Mouse (Mus musculus) lung, postnatal 0 days (tissue): ENCODE results near the gene Msantd2. TPM values are rescaled to one million over a fixed set of nuclear protein-coding genes. Genes with fewer than 3 reads are reported as not detected.

Source experiments
- ATAC-seq: fragments of 200-750 bp; cut with Nextera tagmentation; 2 replicates; pipeline ENCODE4 v1.8.0; 2017; ENCODE audit warnings: moderate library complexity
- DNase-seq: peaks from one replicate; pipeline ENCODE4 v3.0.0-alpha.2; 2016; ENCODE audit warnings: low spot score
- H3K27ac ChIP-seq: fragments of 300-500 bp; sonication (generic); 2 replicates; pipeline ENCODE4 v1.5.1; 2014; ENCODE audit warnings: antibody characterized with exemption, mild to moderate bottlenecking, low read length, mixed read lengths
- H3K27me3 ChIP-seq: fragments of 300-500 bp; sonication (generic); replicated peaks from 2 replicates; pipeline ENCODE4 v1.6.1; 2014; ENCODE audit warnings: low read length, mixed read lengths; ENCODE audit not compliant: insufficient read depth
- H3K36me3 ChIP-seq: fragments of 300-500 bp; sonication (generic); 2 replicates; pipeline ENCODE4 v1.6.1; 2014; ENCODE audit warnings: low read length, mixed read lengths; ENCODE audit not compliant: insufficient read depth
- H3K4me1 ChIP-seq: fragments of 300-500 bp; sonication (generic); 2 replicates; pipeline ENCODE4 v1.6.1; 2014; ENCODE audit warnings: antibody characterized with exemption, low read depth, low read length, mixed read lengths; ENCODE audit not compliant: insufficient read depth
- H3K4me2 ChIP-seq: fragments of 300-500 bp; sonication (generic); replicated peaks from 2 replicates; pipeline ENCODE4 v1.6.1; 2014; ENCODE audit warnings: low read depth, mild to moderate bottlenecking, low read length, moderate library complexity, mixed read lengths
- H3K4me3 ChIP-seq: fragments of 300-500 bp; sonication (generic); 2 replicates; pipeline ENCODE4 v1.5.1; 2014; ENCODE audit warnings: low read depth, low read length
- H3K9ac ChIP-seq: fragments of 300-500 bp; sonication (generic); replicated peaks from 2 replicates; pipeline ENCODE4 v1.6.1; 2014; ENCODE audit warnings: low read depth, mild to moderate bottlenecking
- H3K9me3 ChIP-seq: fragments of 300-500 bp; sonication (generic); 2 replicates; pipeline ENCODE4 v1.6.1; 2016; ENCODE audit warnings: low read length, mixed read lengths
- CTCF ChIP-seq: IDR thresholded peaks from 2 replicates; pipeline ENCODE4 v1.5.1; 2016; ENCODE audit warnings: antibody characterized with exemption, mild to moderate bottlenecking
- EP300 ChIP-seq: IDR thresholded peaks from 2 replicates; pipeline ENCODE4 v1.6.1; 2016; ENCODE audit warnings: antibody characterized with exemption, mild to moderate bottlenecking, control low read depth
- WGBS: fragments of 180-500 bp; shearing (Covaris S2); extraction: QIAGEN DNeasy Blood & Tissue Kit; methylation state at CpG from one replicate; pipeline ENCODE4 v1.1.7; 2014; 5-methylcytosine and 5-hydroxymethylcytosine counted together
- polyA plus RNA-seq: library from polyadenylated mRNA; unstranded; fragments of >200 nt; fragmentation: Nextera tagmentation; extraction: Ambion mirVana; gene quantifications from 2 replicates; pipeline ENCODE4 v1.2.1, GENCODE M21; 2015

Gene Msantd2
- polyA plus RNA-seq, 1 experiment from 2014 or later, result 12.2 TPM

DNA sequence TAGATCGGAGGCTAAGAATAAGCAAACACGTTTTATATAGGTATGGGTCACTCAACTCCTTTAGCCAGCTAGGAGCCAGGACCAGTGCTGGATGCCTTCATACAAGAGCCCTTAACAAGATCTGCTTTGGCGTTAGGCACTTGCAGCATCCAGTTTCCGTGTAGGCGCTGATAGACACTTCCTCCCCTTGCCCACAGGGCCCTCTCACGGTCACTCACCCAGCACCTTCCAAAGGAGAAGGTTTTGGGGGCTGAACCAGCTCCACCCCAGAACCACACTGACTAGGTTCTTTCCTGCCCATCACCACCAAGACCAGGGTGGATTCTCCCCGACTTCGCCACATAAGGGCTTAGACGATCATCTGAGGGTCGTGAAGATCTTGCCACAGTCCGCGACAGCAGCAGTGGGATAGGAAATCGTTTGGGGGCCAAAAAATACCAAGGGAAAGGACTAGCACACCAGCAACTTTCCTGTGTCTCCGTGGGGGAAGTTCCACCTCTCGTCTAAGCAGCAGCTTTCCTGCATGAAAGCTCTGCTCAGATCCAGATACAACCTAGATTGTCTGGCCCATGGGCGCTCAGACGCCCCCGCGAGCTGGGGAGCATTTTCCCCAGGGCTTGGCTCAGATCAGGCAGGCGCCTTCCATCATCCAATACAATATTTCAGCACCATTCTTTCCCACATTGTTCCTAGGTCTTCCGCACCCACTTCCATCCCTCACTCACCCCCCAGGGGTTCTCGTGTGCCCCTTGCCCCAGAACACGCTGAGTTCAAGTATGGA lies 62.8 kb downstream of the Msantd2 start:
- ATAC-seq (peak; percentile 9; the same call in 1 of the 2 replicates), DNase-seq (peak; percentile 7)
- 2% methylated on average over 23 of the region's 23 CpGs for WGBS
- Histone ChIP-seq H3K4me1 (peaks cover 8% of the 10 kb centered on the region), H3K27me3 (peaks cover 6% of the 10 kb centered on the region; the same call in 1 of the 2 replicates), H3K4me2 (peak overlapping the region; percentile 59), H3K9ac (no peak overlapping the region), H3K27ac (no peak overlapping the region), H3K9me3 (no peaks in the 10 kb centered on the region), H3K4me3 (peak overlapping the region; percentile 25), H3K36me3 (no peaks in the 10 kb centered on the region)
- TF ChIP-seq EP300 (no peak), CTCF (0 out of 2 replicates have a peak, but pooled peaks have one; percentile 6)

DNA sequence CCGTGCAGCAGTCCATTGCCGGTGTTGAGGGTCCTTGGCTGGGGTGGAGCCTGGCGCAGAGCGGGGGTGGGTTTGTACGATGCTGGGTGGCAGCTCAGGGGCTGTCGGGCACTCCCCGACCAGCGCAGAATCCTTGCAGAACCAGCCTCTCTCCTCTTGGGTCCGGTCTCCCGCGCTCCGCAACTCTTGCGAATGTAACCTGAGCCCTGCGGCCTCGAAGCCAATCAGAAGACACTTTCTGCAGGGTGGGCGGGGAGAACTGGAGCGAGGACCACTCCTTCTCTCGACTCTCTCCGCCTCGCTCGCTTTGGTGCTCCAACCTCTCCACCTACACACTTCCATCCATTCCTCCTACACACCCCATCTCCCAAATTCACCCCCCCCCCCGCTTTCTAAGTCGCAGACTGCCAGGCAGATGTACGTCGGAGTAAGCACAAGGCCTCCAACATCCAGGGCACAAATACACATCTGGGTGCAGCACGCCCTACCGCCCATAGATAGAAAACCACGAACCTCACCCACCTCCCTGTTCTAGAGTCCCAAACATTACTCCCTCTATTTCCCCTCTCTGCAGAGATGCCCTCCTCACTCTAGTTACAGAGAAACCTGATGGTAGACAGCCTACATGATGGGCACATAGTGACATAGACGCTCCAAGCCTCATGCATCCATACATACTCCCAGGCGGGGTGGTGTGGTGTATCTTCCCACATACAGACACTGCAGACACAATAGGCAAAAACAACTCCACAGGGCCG lies 63.6 kb downstream of the Msantd2 start, which contains the start of gene Nrgn:
Gene Nrgn (minus strand): TSS at position 369 of the 758 bp plus-strand sequence.
- H3K27ac ChIP-seq, result no peak within 1 kb of the TSS
- peak within 1 kb of the TSS; percentile 59 for H3K4me2 ChIP-seq
- peaks cover 6% of the 10 kb centered on the region; the same call in 1 of the 2 replicates for H3K27me3 ChIP-seq
- DNase-seq (peak; percentile 92), ATAC-seq (peak; percentile 97)
- WGBS, result 5% methylated on average over 31 of the region's 31 CpGs
- TF ChIP-seq CTCF (no peak; the same call in 1 of the 2 replicates), EP300 (no peak)
- no peak within 1 kb of the TSS for H3K9ac ChIP-seq
- H3K9me3 ChIP-seq, result no peaks in the 10 kb centered on the region
- peaks cover 8% of the 10 kb centered on the region for H3K4me1 ChIP-seq
- no peaks in the 10 kb centered on the region for H3K36me3 ChIP-seq
- H3K4me3 ChIP-seq, result peak within 1 kb of the TSS; percentile 25

DNA sequence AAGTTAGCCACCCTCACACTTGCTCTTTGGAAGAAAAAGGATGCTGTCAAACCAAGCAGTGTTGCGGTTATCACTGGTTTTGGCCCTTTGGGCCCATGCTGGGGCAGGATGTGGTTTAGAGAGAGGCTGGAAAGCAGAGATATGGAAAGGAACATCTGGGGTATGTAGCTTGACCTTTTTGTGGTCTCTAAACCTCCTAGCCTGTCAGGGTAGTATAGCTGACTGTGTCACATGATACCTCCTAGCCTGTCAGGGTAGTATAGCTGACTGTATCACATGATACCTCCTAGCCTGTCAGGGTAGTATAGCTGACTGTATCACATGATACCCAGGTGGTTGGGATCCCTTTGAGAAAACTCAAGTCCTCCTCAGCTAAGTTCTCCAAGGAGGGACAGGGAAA lies 65.2 kb downstream of the Msantd2 start:
- H3K4me3 ChIP-seq, result no peak overlapping the region
- DNase-seq (peak; percentile 4), ATAC-seq (no peak)
- WGBS, result 90% methylated on average over 1 of the region's 1 CpGs
- no peaks in the 10 kb centered on the region for H3K36me3 ChIP-seq
- peaks cover 8% of the 10 kb centered on the region for H3K4me1 ChIP-seq
- H3K4me2 ChIP-seq, result no peak overlapping the region
- H3K9me3 ChIP-seq, result no peaks in the 10 kb centered on the region
- peaks cover 6% of the 10 kb centered on the region; the same call in 1 of the 2 replicates for H3K27me3 ChIP-seq
- H3K9ac ChIP-seq, result no peak overlapping the region
- TF ChIP-seq CTCF (no peak), EP300 (no peak)
- no peak overlapping the region for H3K27ac ChIP-seq

DNA sequence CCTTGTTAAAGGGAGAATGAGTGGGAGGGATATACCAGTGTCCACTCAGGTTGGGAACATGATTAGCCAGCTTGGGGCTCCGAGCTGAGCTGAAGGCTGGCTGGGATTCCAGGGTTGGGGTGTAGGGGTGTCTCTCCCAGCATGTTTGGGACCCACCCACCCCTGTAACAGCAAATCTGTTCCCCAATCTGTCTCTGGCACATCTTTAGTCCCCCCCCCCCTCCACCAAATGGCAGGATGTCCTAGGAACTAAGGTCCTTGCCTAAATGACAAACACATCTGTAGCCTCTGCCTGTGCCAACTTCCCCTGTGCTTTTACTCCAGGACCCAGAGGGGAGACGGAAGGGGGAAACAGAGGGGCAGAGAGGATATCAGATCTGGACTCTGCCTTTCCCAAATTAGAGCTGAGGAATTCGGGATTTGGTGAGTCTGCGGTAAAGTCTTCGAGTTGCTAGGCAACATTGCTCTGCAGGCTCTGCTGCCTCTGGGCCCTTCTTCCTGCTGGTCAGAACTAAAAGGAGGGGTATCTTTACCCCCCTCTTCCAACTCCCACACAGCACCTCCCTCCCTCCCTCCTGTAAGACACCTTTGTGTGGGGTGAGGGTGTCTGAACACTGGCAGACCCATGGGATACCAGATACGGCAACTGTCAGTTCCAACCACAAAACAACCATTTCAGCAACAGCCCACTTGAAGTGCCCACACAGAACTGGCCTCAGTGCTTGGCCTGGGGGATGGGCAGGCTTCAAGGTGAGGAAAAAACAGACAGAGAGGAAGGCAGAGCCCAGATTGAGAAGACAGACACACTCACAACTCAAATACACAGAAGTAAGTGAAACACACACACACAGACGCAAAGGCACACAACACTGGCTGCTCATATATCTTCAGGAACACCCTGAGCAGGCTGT lies 66.0 kb downstream of the Msantd2 start, which contains the start of gene Siae:
Gene Siae (plus strand): TSS at position 861 of the 911 bp plus-strand sequence.
- peaks cover 6% of the 10 kb centered on the region; the same call in 1 of the 2 replicates for H3K27me3 ChIP-seq

DNA sequence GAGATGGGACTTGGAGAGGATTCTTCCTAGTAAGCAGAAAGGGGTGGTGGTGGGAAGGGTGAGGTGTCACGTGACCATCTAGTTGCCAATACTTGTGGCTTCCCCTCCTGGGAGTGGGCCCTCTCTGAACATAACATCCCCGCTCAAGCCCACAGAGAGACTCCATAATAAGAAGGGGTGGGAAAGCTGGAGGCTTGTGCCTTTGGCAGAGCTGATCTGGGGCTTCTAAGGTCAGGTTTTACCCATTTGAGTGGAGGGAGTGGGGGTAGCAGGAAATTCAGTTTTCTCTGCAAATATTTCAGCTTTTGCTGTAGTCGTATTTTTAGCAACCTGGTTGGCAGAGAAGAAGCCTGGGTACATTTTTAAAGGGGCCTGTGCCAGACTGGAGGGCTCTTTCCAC lies 67.2 kb downstream of the Msantd2 start:
- H3K4me1 ChIP-seq, result peaks cover 8% of the 10 kb centered on the region
- no peaks in the 10 kb centered on the region for H3K36me3 ChIP-seq
- H3K27me3 ChIP-seq, result peaks cover 6% of the 10 kb centered on the region; the same call in 1 of the 2 replicates
- H3K9me3 ChIP-seq, result no peaks in the 10 kb centered on the region
- H3K9ac ChIP-seq, result no peak overlapping the region
- H3K4me2 ChIP-seq, result no peak overlapping the region
- ATAC-seq (no peak), DNase-seq (no peak)
- TF ChIP-seq EP300 (no peak), CTCF (no peak)
- H3K4me3 ChIP-seq, result no peak overlapping the region
- no peak overlapping the region for H3K27ac ChIP-seq
- WGBS, result 65% methylated on average over 3 of the region's 3 CpGs

More for the DNA sequence above, 66.0 kb downstream of the Msantd2 start, which contains the start of gene Siae:
- no peaks in the 10 kb centered on the region for H3K36me3 ChIP-seq
- H3K4me2 ChIP-seq, result no peak within 1 kb of the TSS
- no peak within 1 kb of the TSS for H3K4me3 ChIP-seq
- H3K27ac ChIP-seq, result no peak within 1 kb of the TSS
- H3K4me1 ChIP-seq, result peaks cover 8% of the 10 kb centered on the region
- TF ChIP-seq EP300 (no peak), CTCF (no peak)
- DNase-seq (no peak), ATAC-seq (no peak)
- H3K9me3 ChIP-seq, result no peaks in the 10 kb centered on the region
- no peak within 1 kb of the TSS for H3K9ac ChIP-seq
- WGBS, result 36% methylated on average over 7 of the region's 7 CpGs
